ENCODE assay signal across 8 mouse cellular contexts in the genomic region with DNA sequence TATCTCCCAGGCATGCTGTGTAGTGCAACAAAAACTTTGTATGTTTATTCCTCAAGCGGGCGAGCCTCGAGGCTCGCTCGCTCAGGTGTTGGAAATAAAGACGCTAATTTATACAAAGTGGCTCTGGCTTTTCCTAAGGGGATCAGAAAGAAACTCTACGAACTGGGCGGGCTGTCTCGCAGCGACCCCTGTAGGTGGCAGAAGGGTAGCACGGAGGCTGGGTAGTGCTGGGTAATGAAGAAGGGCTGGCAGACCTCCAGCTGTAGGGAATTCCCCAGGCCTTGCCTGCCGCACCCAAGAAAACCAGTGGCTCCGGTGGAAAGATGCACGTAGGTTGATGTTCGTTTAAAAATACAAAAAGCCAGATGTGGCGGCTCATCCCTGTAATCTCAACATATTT. TPM values are rescaled to one million over a fixed set of nuclear protein-coding genes. Genes with fewer than 3 reads are reported as not detected.
DNase-seq lines count a peak whose midpoint lies in the region; ATAC-seq and TF ChIP-seq lines count a peak whose summit lies in the region.

No protein-coding gene starts in this region.

- peak; percentile 95 for ATAC-seq in CD4-positive, CD25-positive, alpha-beta regulatory T cell, adult 4 months
- peak; percentile 82 for ATAC-seq in megakaryocyte progenitor cell, adult 5-6 weeks (replicated peaks; ENCODE audit: poor library complexity)

- intact Hi-C loops in heart, postnatal 10 days (cut with DNase I) = loop anchor here (10.0 kb wide), 1 partner anchor 284 kb away; no protein-coding TSS in a partner anchor

- H3K27me3 ChIP-seq in heart, embryonic 10.5 days (ENCODE audit: insufficient read depth, poor library complexity, severe bottlenecking) = peaks cover 91% of the 10 kb centered on the region

- no peaks in the 10 kb centered on the region for H3K9me3 ChIP-seq in heart, embryonic 10.5 days

- H3K27ac ChIP-seq in heart, embryonic 10.5 days = no peak overlapping the region
- no peak overlapping the region for H3K27ac ChIP-seq in bone marrow macrophage, adult 2 months (ENCODE audit: insufficient read depth, low read depth, low read length)

- peak; percentile 68 to 78 for DNase-seq in heart, postnatal 10 days
- DNase-seq in heart, embryonic 10.5 days (ENCODE audit: low spot score) = no peak
- DNase-seq in gastrocnemius, adult 18-20 months (ENCODE audit: low spot score) = peak; percentile 89
- DNase-seq in layer of hippocampus, adult 9-11 months = peak; percentile 44
- DNase-seq in testis, postnatal 10 days (ENCODE audit: low spot score) = peak; percentile 83

- 11% methylated on average over 16 of the region's 16 CpGs for WGBS in heart, embryonic 10.5 days

- no peak for TF ChIP-seq POLR2A in bone marrow macrophage, adult 2 months (IDR thresholded peaks at IDR 0.05; ENCODE audit: borderline replicate concordance, low read depth, low read length)

- no peaks in the 10 kb centered on the region for H3K36me3 ChIP-seq in heart, embryonic 10.5 days

- TF ChIP-seq CTCF in bone marrow macrophage, adult 2 months (IDR thresholded peaks at IDR 0.05; ENCODE audit: low read depth, low read length) = peak; percentile 6; the same call in 1 of the 2 replicates

- H3K4me3 ChIP-seq in heart, embryonic 10.5 days = no peak overlapping the region
- no peak overlapping the region for H3K4me3 ChIP-seq in bone marrow macrophage, adult 2 months (ENCODE audit: insufficient read depth, low read length)

- peaks cover 20% of the 10 kb centered on the region for H3K4me1 ChIP-seq in heart, embryonic 10.5 days
- H3K4me1 ChIP-seq in bone marrow macrophage, adult 2 months (ENCODE audit: control insufficient read depth, insufficient read depth, low read length) = no peaks in the 10 kb centered on the region

RNA-seq across cellular contexts. Expression of gene Myod1, which starts 2.7 kb away (rescaled TPM):
- not detected for total RNA-seq in heart, postnatal 10 days (2021)
- 0.17 and 0.85 TPM in 2 replicates for polyA plus RNA-seq in heart, embryonic 10.5 days (2016; fragmentation: Nextera tagmentation; extraction: Ambion mirVana)
- not detected for polyA plus RNA-seq in CD4-positive, CD25-positive, alpha-beta regulatory T cell, adult 4 months (2017; shearing (Covaris generic))
- polyA plus RNA-seq in bone marrow macrophage, adult 2 months (2012; ENCODE audit: insufficient read depth, insufficient read length, missing spikeins) = not detected in 2 replicates
- total RNA-seq in gastrocnemius, adult 18-20 months (2021) = 10 to 100 TPM; 14.9 to 15.5 TPM
- not detected in 2 replicates for total RNA-seq in megakaryocyte progenitor cell, adult 5-6 weeks (2015)
- total RNA-seq in megakaryocyte progenitor cell, adult 5-6 weeks (2017) = not detected in 2 replicates

RNA-seq across cellular contexts. Expression of gene Kcnc1, which starts 17.3 kb away (rescaled TPM):
- total RNA-seq in heart, postnatal 10 days (2021) = under 1 TPM; 0.02 to 0.17 TPM
- polyA plus RNA-seq in heart, embryonic 10.5 days (2016; fragmentation: Nextera tagmentation; extraction: Ambion mirVana) = 0.04 TPM in 1 of 2 replicates, not detected in the other
- polyA plus RNA-seq in CD4-positive, CD25-positive, alpha-beta regulatory T cell, adult 4 months (2017; shearing (Covaris generic)) = under 1 TPM in 1 of 2 experiments, not detected in 1; 0.05 TPM
- polyA plus RNA-seq in bone marrow macrophage, adult 2 months (2012; ENCODE audit: insufficient read depth, insufficient read length, missing spikeins) = not detected in 2 replicates
- 10 to 100 TPM; 59.0 to 67.2 TPM for total RNA-seq in gastrocnemius, adult 18-20 months (2021)
- total RNA-seq in megakaryocyte progenitor cell, adult 5-6 weeks (2015) = 0.22 and 1.2 TPM in 2 replicates
- 0.07 TPM in 1 of 2 replicates, not detected in the other for total RNA-seq in megakaryocyte progenitor cell, adult 5-6 weeks (2017)

Comparison
In these comparisons a context has a peak if more than half of its experiments do, and no peak if none do; other contexts are left out.
1. RNA of gene Myod1, which starts 2.7 kb away (total RNA-seq): 14.9 to 15.5 TPM in gastrocnemius, adult 18-20 months; not detected in heart, postnatal 10 days and not detected in megakaryocyte progenitor cell, adult 5-6 weeks; every median in the first group is over 10 times any median in the second.
2. RNA of gene Kcnc1, which starts 17.3 kb away (total RNA-seq): 59.0 to 67.2 TPM in gastrocnemius, adult 18-20 months; 0.07 to 1.2 TPM in megakaryocyte progenitor cell, adult 5-6 weeks and 0.02 to 0.17 TPM in heart, postnatal 10 days; every median in the first group is over 10 times any median in the second.